Mouse (Mus musculus): ENCODE measurements around the gene Htr3a. TPM values are rescaled to one million over a fixed set of nuclear protein-coding genes. Genes with fewer than 3 reads are reported as not detected.

Gene Htr3a
- polyA plus RNA-seq, 1 experiment from 2014 or later = 9.9 TPM

Other genes starting within 250 kb of the Htr3a start
- gene Zbtb16, start 74.9 kb downstream of the Htr3a start, polyA plus RNA-seq (2015; fragmentation: Nextera tagmentation; extraction: Ambion mirVana) = 7.4 and 8.5 TPM in 2 replicates
- 0.99 and 2.5 TPM in 2 replicates for gene Htr3b, start 53.9 kb upstream of the Htr3a start, polyA plus RNA-seq (2015; fragmentation: Nextera tagmentation; extraction: Ambion mirVana)
- gene Usp28, start 74.3 kb upstream of the Htr3a start, polyA plus RNA-seq (2015; fragmentation: Nextera tagmentation; extraction: Ambion mirVana) = 29.8 and 31.7 TPM in 2 replicates
- gene Zw10, start 144.5 kb upstream of the Htr3a start, polyA plus RNA-seq (2015; fragmentation: Nextera tagmentation; extraction: Ambion mirVana) = 24.3 and 28.6 TPM in 2 replicates
- 3.0 and 3.5 TPM in 2 replicates for gene Tmprss5, start 170.2 kb upstream of the Htr3a start, polyA plus RNA-seq (2015; fragmentation: Nextera tagmentation; extraction: Ambion mirVana)

Measured in neural tube, embryonic 13.5 days (tissue).